Mouse (Mus musculus): Measurements from ENCODE around the gene Dtnb.
"Not testable (repeated sequence)": the region's sequence is repeated elsewhere in the genome, so short reads cannot be mapped to it uniquely, and the experiment has no call there.

The Dtnb gene

GRCm38 (mm10) chr12:3660985-3661635, 88.9 kb downstream of the Dtnb start:
- peak; percentile 48 for DNase-seq (ENCODE audit: low read depth)

DNA sequence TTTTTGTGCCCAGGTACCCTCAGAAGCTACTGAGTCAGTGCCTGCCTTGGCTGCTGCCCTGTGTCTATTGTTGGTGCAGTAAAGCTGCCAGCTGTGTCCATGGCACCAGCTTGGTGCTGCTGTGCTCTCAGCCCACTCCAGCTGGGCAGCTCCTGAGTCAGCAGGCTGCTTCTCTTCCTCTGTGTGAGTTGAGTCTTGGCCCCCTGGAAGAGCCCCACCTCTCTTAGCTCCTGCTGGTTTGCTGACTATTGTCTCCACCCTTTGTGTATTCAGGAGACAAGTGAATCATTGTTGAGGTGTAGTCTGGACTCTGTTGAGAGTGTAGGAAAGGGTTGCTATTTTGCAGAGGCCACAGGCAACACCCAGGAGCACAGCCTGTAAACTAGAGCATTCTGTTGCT, 90.5 kb downstream of the Dtnb start:
- no peak for DNase-seq (ENCODE audit: low read depth)

GRCm38 (mm10) chr12:3663386-3663785, 91.2 kb downstream of the Dtnb start:
- DNase-seq (ENCODE audit: low read depth) = no peak

GRCm38 (mm10) chr12:3669971-3670381, 97.8 kb downstream of the Dtnb start:
- no peak for DNase-seq (ENCODE audit: low read depth)

GRCm38 (mm10) chr12:3671117-3671516, 98.9 kb downstream of the Dtnb start:
- peak; percentile 25 for DNase-seq (ENCODE audit: low read depth)

DNA sequence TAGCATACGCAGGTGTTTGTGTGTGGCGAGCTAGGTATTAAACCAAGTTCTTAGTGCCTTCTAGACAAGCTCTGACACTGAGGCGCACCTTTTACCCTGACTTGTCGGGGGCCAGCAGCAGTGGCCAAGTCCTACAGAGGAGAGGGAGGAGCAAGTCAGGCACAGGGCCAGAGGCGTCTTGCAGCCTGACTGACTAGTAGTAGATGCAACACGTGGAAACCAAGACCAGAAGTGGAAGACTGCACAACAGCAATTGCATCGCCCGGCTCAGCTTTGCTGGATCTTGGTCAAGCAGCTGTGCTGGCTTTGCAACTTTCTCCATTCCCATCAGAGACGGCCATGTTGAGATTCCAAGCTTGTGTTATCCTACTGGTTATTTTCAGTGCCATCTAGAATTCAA, 100.6 kb downstream of the Dtnb start:
- DNase-seq (ENCODE audit: low read depth) = no peak

GRCm38 (mm10) chr12:3673886-3674285, 101.7 kb downstream of the Dtnb start:
- DNase-seq (ENCODE audit: low read depth) = no peak

DNA sequence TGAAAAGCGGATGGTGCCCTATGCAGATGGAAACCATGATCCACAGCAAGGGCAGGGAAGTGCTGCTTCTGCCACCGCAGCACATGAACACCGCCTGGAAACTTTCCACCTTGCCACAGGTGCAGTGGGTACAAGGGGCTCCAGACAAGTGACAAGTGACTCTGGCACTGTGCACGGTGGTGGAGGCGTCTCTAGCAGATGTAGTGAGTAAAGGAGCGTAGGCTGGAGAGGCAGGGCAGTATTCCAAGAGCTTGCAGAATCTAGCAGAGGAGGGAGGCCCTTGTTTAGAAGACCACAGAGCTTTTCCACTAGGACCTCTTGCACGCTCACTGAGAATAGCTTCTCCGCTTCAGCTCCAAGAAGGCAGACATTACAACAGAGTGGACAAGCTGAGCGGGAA, 102.7 kb downstream of the Dtnb start:
- no peak for DNase-seq (ENCODE audit: low read depth)

GRCm38 (mm10) chr12:3680721-3681120, 108.5 kb downstream of the Dtnb start:
- no peak for DNase-seq (ENCODE audit: low read depth)

DNA sequence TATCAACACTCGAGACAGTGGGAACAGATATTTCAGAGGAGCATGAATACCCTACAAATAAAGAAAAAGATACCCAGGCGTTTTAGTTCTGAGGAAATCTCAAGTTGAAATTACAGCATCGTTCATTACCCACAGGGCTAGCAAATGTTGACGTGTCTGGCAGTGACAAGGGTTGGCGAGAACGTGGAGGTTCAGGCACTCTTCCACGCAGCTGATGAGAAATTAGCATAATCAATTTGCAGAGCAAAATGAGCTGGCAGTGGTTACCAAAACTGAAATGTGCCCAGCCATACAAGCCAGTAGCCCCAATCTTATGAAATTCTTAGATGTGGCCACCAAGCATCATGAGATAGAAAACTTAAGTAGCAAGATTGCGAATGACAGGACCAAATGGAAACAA, 110.9 kb downstream of the Dtnb start:
- DNase-seq (ENCODE audit: low read depth) = no peak

DNA sequence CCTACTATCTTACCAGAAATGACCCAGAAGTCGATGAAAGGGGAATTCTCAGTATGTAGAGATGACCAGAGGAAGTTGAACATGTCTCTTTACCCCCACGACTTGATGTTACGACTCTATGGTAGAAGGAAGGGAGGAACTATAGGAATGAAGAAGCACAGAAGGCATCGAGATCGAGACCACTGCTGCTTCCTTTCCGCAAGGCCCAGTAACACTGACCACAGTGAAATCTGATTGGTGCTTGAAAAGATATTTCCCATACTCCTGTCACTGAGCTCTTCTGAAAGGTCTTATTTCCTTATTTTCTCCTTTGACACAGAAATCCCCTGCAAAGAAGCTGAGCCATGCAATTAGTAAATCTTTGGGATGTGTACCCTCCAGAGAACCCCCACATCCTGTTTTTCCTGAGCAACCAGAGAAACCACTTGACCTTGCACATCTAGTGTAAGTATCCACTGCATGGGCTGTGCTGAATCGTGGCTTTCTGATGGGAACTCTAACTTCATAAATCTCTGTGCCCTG, 114.3 kb downstream of the Dtnb start:
- no peak for DNase-seq (ENCODE audit: low read depth)

DNA sequence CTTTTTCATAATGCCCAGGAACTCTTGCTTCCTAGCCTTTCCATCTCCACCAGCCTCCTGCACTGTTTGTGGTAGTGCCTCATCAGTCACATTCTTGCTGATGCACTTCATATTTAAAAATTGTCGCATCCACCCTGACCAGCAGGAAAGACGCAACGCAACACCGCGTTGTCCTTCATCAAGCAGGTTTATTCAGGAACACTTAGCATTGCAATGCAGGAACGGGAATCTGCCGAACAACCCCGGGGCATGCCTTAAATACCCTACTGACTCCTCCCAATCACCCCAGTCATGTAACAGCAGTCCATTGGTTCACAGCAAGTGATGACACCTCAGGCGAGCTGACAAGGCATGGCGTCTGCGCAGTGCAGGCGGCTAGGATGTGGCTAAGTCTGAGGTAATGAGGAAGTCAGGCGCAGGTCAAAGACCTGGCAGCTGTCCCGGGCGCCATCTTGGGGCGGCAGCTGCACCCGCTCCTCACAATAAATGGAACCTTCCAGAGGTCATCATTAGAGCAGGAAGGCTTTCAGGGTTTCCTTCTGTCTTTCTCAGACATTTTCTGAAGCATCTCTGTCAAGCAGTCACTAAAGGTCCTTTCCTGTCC, 118.8 kb downstream of the Dtnb start:
- DNase-seq (ENCODE audit: low read depth) = not testable (repeated sequence)

GRCm38 (mm10) chr12:3692795-3693392, 120.7 kb downstream of the Dtnb start:
- no peak for DNase-seq (ENCODE audit: low read depth)

- peak; percentile 58 for DNase-seq (ENCODE audit: low read depth)
Observed at GRCm38 (mm10) chr12:3695741-3696501, 123.7 kb downstream of the Dtnb start.

DNA sequence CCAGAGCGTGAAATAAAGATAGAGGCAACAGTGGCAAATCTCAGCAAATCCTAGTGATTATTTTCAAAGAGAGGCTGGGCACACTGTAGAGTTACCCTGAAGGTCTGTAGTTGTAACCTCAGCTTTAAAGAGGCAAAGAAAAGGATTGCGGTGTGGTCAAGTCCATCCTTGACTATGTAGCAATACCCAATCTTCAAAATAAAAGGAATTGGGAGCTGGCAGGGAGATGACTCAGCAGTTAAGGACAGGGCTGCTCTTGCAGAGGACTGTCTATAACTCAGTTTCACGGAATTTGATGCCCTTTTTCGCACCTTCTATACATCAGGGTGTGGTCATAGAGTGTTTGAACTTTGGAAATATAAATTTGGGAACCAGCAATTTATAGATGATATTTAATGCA, 128.3 kb downstream of the Dtnb start:
- DNase-seq (ENCODE audit: low read depth) = no peak

DNA sequence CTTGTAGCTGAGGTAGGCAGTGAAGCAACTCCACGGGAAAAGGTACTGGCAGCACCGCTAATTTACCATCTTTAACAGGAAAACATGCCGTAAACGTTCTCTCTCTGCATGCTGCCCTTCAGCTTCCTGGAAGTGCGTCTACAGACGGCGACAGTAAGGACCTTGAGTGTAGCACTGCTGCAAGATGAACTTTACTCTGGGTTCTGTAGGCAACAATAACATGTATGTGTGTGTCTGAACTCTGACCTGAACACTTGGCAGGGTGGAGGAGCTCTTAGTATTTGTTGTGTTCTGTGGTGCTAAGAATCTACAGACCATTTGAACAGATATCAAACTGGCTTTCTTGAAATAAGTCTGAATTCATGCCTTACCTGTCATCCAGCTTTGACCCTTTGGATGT, 130.7 kb downstream of the Dtnb start:
- no peak for DNase-seq (ENCODE audit: low read depth)

DNA sequence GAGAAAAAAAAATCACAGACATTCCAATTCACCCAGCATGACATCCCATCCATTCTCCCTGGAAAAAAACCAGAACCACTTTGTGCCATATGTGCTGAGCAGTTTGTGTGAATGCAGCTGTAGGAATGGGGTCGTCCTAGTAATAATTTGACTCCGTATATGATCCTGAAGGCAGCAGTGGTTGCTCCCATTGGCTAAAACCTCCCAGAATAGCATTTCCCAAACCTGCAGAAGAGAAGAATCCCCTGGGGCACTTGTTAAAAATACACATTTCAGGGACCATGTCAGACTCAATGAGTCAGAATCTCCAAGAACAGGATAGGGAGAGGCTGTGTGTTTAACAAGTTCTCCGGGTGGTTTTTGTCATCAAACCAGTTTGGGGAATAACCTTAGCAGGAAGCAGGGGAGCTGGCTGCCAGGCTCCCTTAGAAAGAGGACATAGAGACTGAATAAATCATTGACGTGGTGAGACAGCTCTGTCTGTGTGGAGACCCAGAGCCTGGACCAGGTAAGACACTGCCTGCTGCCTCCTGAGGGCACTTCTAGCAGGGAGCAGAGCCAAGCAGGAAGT, 147.1 kb downstream of the Dtnb start:
- no peak for DNase-seq (ENCODE audit: low read depth)

GRCm38 (mm10) chr12:3720527-3720926, 148.3 kb downstream of the Dtnb start:
- no peak for DNase-seq (ENCODE audit: low read depth)

DNA sequence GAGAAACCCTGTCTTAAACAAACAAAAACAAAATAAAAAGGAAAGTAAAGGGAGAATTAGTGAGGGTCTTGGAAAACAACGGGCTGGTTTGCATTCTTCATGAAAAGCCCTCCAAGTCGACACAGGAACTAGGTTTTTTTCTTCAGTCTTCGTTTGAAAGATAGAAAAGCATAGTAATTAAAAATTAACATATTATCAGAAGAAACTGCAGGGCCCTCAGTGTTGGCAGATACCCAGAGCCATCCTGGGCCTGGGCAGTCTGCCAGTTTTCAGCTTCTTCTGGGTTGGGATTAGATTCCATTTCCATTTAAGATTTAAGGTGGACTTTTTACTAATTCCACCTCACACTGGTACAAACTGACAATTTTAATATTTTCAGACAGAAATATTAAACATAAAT, 151.6 kb downstream of the Dtnb start:
- no peak for DNase-seq (ENCODE audit: low read depth)

DNA sequence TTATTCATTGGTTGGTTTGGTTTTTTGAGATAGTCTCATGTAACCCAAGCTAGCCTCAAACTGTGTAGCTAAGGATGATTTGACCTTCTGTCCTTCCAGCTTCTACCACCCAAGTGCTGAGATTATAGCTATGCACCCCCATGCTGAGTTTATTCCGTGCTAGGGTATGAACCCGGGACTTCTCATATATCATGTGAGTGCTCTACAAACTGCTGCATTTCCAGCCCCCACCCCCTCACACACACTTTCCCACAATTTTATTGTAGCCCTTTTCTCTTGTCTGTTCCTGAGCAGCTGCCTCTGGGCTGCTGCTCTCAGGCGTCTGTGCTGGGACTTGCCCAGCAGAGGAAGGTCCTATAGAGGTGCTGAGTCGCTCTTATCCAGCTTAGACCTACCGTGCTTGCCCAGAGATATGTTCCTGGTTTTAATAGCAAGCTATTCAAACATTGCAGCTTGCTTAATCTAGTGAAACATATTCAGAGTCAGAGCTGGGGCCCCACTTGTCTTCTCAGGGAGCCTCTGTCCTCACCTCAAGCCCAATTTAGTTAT, 152.7 kb downstream of the Dtnb start:
- DNase-seq (ENCODE audit: low read depth) = no peak

DNA sequence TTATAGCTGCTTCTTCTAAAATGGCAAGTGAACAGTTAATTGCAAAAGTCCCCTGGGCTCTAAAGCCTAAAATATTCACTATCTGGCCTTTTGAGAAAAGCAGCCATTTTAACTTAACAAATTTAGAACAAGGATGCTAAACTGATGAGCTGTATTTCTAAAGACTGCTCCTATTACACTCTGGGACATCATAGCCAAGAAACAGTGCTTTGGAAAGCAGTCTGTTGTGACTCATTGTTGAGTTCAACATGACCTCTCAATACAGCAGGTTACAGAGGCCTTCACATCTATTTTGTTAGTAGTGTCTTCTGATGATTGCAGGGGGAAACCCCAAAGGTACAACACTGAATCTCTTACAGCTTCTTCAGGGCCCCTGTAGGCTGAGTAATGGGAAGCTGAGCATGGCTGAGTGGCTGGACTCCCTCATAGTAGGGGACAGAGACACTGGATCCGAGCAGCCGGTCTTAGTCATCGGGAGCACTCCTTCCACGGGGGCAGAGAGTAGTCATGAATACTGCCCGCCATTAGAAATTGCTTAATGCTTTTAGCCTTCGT, 157.4 kb downstream of the Dtnb start:
- DNase-seq (ENCODE audit: low read depth) = no peak

Measured in c-Kit-positive CD71-negative TER-119-negative erythroid progenitor cells, embryonic 14.5 days (primary cell).